11 mouse cellular contexts compared by ENCODE assay signal in the genomic region with DNA sequence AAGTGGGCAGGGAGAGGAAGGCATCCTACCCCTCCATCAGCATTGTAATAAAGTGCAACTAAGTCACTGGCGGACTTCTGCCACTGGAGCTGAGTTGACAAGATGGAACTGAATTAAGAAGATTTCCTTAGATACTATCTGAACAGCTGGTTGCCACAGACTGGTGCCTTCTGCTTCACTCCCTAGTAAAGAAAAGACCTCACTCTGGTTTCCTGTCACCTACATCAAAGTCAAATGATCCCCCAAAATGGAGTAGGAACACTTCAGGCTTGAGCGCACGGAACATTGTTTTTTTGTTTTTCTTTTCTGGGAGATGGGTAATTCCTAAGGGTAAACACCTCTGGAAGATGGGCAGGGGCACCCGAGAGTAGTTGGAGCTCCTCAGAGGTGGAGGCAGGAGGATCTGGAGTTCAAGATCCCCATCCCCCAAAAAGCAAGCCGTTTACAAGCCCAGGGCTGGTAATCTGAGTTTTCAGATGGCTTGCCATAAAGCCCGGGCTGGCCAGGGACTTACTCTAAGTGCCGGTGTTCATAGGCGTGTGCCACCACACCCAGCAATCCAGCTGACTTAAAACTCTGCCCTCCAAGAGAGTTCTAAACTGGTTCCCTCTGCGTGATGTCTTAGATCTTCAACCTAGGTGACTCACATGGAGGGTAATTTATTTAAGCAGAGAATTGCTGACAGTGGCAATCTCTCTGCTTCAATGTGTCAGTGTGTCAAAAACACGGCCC. TPM values are rescaled to one million over a fixed set of nuclear protein-coding genes. Genes with fewer than 3 reads are reported as not detected.
DNase-seq lines count a peak whose midpoint lies in the region; ATAC-seq and TF ChIP-seq lines count a peak whose summit lies in the region.
"Had no signal": no experiment of that assay in that cellular context is flagged by ENCODE, and none has a peak within 500 bp of the region (broad histone marks: within the 10 kb centered on the region; RNA-seq: fewer than 3 reads in every experiment).

No protein-coding gene starts in this region.

- H3K27ac ChIP-seq in gastrocnemius, adult 2 months, result peak overlapping the region; percentile 96
- peak overlapping the region; percentile 26; the same call in 1 of the 2 replicates for H3K27ac ChIP-seq in kidney, postnatal 0 days
- peak overlapping the region; percentile 82 for H3K27ac ChIP-seq in brown adipose tissue, adult 24 weeks (replicated peaks; ENCODE audit: low read depth, low read length)
- H3K27ac ChIP-seq: embryonic facial prominence, embryonic 13.5 days had no signal

- 40% methylated on average over 10 of the region's 10 CpGs for WGBS in kidney, postnatal 0 days

- no peak overlapping the region for H3K9ac ChIP-seq in kidney, postnatal 0 days (ENCODE audit: low read depth, low read length)
- H3K9ac ChIP-seq: embryonic facial prominence, embryonic 13.5 days had no signal

- peak; percentile 66 for DNase-seq in gastrocnemius, adult 2 months
- DNase-seq in gastrocnemius, postnatal 4 days (ENCODE audit: low spot score in 2 of 2), result no peak
- no peak for DNase-seq in kidney, postnatal 0 days (ENCODE audit: low spot score)
- no peak for DNase-seq in kidney, adult 11 months
- peak; percentile 47 for DNase-seq in CD4-positive helper T cell, adult 2 months (ENCODE audit: low read depth, low spot score)
- DNase-seq in urinary bladder, adult 2 months (ENCODE audit: low spot score), result no peak
- DNase-seq in right cerebral cortex, adult 18-20 months, result no peak
- DNase-seq: cerebellum, adult 11 months; kidney, postnatal 36 days had no signal

- H3K27me3 ChIP-seq in kidney, postnatal 0 days (ENCODE audit: insufficient read depth, low read length), result no peaks in the 10 kb centered on the region
- H3K27me3 ChIP-seq: embryonic facial prominence, embryonic 13.5 days had no signal

- 0 out of 2 replicates have a peak, but pooled peaks cover 3% of the 10 kb centered on the region for H3K36me3 ChIP-seq in kidney, postnatal 0 days (ENCODE audit: insufficient read depth, low read length)

- intact Hi-C loops in gastrocnemius, adult 2 months (cut with DNase I), result loop anchor here (2.0 kb wide), 1 partner anchor 14 kb away; no protein-coding TSS in a partner anchor

- H3K4me1 ChIP-seq in kidney, postnatal 0 days (replicated peaks; ENCODE audit: insufficient read depth, low read length), result peaks cover 27% of the 10 kb centered on the region; the same call in 1 of the 2 replicates
- peaks cover 82% of the 10 kb centered on the region for H3K4me1 ChIP-seq in brown adipose tissue, adult 24 weeks (ENCODE audit: control insufficient read depth, insufficient read depth, insufficient read length, low read length)

- no peak for ATAC-seq in kidney, postnatal 0 days (replicated peaks; ENCODE audit: low FRiP score, low read depth)

- peak overlapping the region; percentile 50 for H3K4me3 ChIP-seq in gastrocnemius, adult 2 months
- no peak overlapping the region for H3K4me3 ChIP-seq in kidney, postnatal 0 days (replicated peaks; ENCODE audit: low read depth, low read length)
- no peak overlapping the region for H3K4me3 ChIP-seq in brown adipose tissue, adult 24 weeks (ENCODE audit: insufficient read depth, low read depth, low read length)
- H3K4me3 ChIP-seq: embryonic facial prominence, embryonic 13.5 days had no signal

- TF ChIP-seq CTCF in gastrocnemius, adult 2 months (IDR thresholded peaks at IDR 0.05), result no peak
- no peak for TF ChIP-seq CTCF in kidney, postnatal 0 days (IDR thresholded peaks at IDR 0.05; ENCODE audit: low read depth)

- H3K4me2 ChIP-seq in kidney, postnatal 0 days (ENCODE audit: low read length), result no peak overlapping the region
- H3K4me2 ChIP-seq: embryonic facial prominence, embryonic 13.5 days had no signal

- no peaks in the 10 kb centered on the region for H3K9me3 ChIP-seq in kidney, postnatal 0 days (replicated peaks; ENCODE audit: low read length)
- H3K9me3 ChIP-seq: embryonic facial prominence, embryonic 13.5 days had no signal

RNA-seq across cellular contexts. Expression of a gene that starts 21.5 kb away (rescaled TPM):
- total RNA-seq in gastrocnemius, adult 2 months (2021), result 10 to 100 TPM; 55.1 to 58.5 TPM
- 10 to 100 TPM; 79.8 to 93.9 TPM for total RNA-seq in gastrocnemius, postnatal 4 days (2021)
- 45.2 and 46.8 TPM in 2 replicates for polyA plus RNA-seq in kidney, postnatal 0 days (2015; fragmentation: Nextera tagmentation; extraction: Ambion mirVana)
- 65.9 and 67.5 TPM in 2 replicates for polyA plus RNA-seq in brown adipose tissue, adult 24 weeks (2012; ENCODE audit: insufficient read depth, insufficient read length, missing spikeins)
- 36.1 and 37.0 TPM in 2 replicates for polyA plus RNA-seq in urinary bladder, adult 2 months (2012; rRNA removed)

Comparison
In these comparisons a context has a peak if more than half of its experiments do, and no peak if none do; other contexts are left out.
1. DNase-seq: peak in gastrocnemius, adult 2 months (single experiment) and CD4-positive helper T cell, adult 2 months (single experiment); none in gastrocnemius, postnatal 4 days (0 of 2), kidney, postnatal 0 days (single experiment), kidney, adult 11 months (single experiment), urinary bladder, adult 2 months (single experiment) and right cerebral cortex, adult 18-20 months (single experiment).
2. H3K27ac ChIP-seq: peak in every context shown above with its lines; median percentile 96 in gastrocnemius, adult 2 months; 82 in brown adipose tissue, adult 24 weeks; 26 in kidney, postnatal 0 days.